Mouse (Mus musculus) thymus, adult 2 months (tissue): ENCODE data around the gene 2810408A11Rik.

ENCODE experiments used
- CTCF ChIP-seq: fragments of 200-500 bp; IDR thresholded peaks from 2 replicates; pipeline ENCODE4 v1.5.1; 2012; ENCODE audit warnings: mild to moderate bottlenecking, control low read depth, low read length, moderate library complexity, borderline replicate concordance; ENCODE audit not compliant: control insufficient read depth, poor library complexity, insufficient read depth; ENCODE audit errors: extremely low read depth
- POLR2A ChIP-seq: fragments of 200-500 bp; IDR thresholded peaks from 2 replicates; pipeline ENCODE4 v1.6.1; 2012; ENCODE audit warnings: mild to moderate bottlenecking, low read length, control low read depth, moderate library complexity; ENCODE audit not compliant: control insufficient read depth, poor library complexity, insufficient read depth; ENCODE audit errors: extremely low read depth

- no peak for TF ChIP-seq POLR2A
- TF ChIP-seq CTCF: no peak
These were observed 46.1 kb downstream of the 2810408A11Rik start for GRCm38 (mm10) chr11:69854680-69855079.
